Mouse (Mus musculus): ENCODE data around the gene Proser2. TPM values are rescaled to one million over a fixed set of nuclear protein-coding genes. Genes with fewer than 3 reads are reported as not detected.

Gene Proser2
- polyA plus RNA-seq, 1 experiment, result 104 TPM

DNA sequence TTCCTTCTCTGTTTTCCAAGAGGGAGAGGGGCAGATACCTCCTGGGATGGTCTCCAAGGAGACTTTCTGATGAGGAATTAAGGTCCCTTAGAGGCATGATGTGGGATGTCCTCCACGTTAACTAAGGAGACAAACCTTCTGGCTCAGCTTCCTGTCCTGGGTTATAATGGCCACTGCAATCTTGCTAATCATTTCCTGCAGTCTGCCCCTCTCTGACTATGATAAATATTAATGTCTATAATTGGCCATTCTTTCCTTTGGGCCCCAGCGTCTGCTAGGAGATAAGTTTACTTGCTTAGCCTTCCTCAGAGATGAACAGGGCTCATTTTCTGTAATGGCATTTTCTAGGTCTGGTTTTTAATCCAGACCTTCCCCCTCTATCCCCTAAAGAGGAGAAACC is 29.7 kb upstream of the Proser2 start:
- peaks cover 87% of the 10 kb centered on the region for H3K4me1 ChIP-seq
- H3K36me3 ChIP-seq (replicated peaks; ENCODE audit: low read length), result no peaks in the 10 kb centered on the region
- H3K9me3 ChIP-seq, result no peaks in the 10 kb centered on the region
- no peaks in the 10 kb centered on the region for H3K27me3 ChIP-seq (replicated peaks)
- peak overlapping the region; percentile 70 for H3K4me3 ChIP-seq (replicated peaks)
- peak; percentile 64; the same call in 1 of the 3 replicates for TF ChIP-seq GATA1 (IDR thresholded peaks at IDR 0.05; ENCODE audit: borderline replicate concordance, low read length)
- no peak for TF ChIP-seq FLI1 (IDR thresholded peaks at IDR 0.05; ENCODE audit: low read length)

DNA sequence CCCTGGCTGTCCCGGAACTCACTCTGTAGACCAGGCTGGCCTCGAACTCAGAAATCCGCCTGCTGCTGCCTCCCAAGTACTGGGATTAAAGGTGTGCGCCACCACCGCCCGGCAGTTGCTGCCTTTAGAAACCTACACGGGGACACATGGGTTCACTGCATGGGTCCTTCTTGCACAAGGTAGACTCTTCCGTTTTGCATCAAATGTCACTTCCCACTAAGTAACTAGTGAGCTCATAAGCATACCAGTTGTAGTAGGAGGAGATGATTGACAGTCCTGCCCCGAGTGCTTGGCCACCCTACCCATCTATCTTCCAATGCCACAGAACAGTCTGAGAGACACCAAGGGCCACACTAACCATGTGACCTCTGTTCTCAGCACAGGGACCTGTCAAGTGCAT is 29.2 kb upstream of the Proser2 start:
- Histone ChIP-seq H3K4me1 (peaks cover 84% of the 10 kb centered on the region), H3K36me3 (replicated peaks; ENCODE audit: low read length) (no peaks in the 10 kb centered on the region), H3K27me3 (replicated peaks) (no peaks in the 10 kb centered on the region), H3K4me3 (replicated peaks) (peak overlapping the region; percentile 70), H3K9me3 (no peaks in the 10 kb centered on the region)
- no peak for TF ChIP-seq GATA1 (IDR thresholded peaks at IDR 0.05; ENCODE audit: borderline replicate concordance, low read length)
- no peak for TF ChIP-seq FLI1 (IDR thresholded peaks at IDR 0.05; ENCODE audit: low read length)

DNA sequence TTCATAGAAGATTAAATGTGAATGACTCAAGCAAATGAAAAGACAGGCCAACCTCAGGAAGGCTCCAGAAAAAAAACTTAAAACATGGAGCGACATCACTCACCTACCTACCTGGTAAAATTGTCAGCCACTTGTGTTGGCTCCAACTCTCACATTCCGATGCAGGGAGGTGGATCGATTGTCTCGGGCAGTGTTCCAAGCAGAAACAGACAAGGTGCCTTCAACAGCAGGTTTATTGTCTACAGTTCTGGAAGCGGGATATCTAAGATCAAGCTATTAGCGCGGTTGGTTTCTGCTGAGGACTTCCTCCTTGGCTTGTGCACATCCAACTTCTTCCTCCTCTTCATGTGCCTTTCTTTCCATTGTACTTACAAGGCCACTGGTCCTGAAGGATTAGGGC is 27.6 kb upstream of the Proser2 start:
- TF ChIP-seq FLI1 (IDR thresholded peaks at IDR 0.05; ENCODE audit: low read length) (no peak), GATA1 (IDR thresholded peaks at IDR 0.05; ENCODE audit: borderline replicate concordance, low read length) (no peak)
- Histone ChIP-seq H3K4me1 (peaks cover 76% of the 10 kb centered on the region), H3K4me3 (replicated peaks) (no peak overlapping the region), H3K36me3 (replicated peaks; ENCODE audit: low read length) (peaks cover 4% of the 10 kb centered on the region), H3K9me3 (no peaks in the 10 kb centered on the region), H3K27me3 (replicated peaks) (no peaks in the 10 kb centered on the region)

DNA sequence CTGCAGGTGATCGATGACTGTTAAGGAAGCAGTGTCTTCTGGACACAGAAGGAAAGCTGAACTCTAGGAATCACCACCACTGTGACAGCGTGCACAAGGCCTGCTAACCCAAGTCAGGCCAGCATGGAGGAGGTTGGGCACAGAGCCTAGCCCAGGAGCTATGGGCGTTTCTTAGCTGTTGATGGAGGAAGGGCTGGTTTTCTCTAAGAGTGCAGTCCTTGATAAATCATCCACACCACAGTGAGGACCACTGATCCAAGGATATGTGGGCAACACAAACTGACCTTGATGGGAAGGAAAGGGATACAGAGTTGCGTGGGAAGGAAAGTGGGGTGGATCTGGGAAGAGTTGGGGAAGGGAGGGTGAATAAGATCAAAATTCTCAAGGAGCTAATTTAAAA is 27.2 kb upstream of the Proser2 start:
- no peak overlapping the region for H3K4me3 ChIP-seq (replicated peaks)
- TF ChIP-seq GATA1 (IDR thresholded peaks at IDR 0.05; ENCODE audit: borderline replicate concordance, low read length) (no peak), FLI1 (IDR thresholded peaks at IDR 0.05; ENCODE audit: low read length) (no peak)

DNA sequence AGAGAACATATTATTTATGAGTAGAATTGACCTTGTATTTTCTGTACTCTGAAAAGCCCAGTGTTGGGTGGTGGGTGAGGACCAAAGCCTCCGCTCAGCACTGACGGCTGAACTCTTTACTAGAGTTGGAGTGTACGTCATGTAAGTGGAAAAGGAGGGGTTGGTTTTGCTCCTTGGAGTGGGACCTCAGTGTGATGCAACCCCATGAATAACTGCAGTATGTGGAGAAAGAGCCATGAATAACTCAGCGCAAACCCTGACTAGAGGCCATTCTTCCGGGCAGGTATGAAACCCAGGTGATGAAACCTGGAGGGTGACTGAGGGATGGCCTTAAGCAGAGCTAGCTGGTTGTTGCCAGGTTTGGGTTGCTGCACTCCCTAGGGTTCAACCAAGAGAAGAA is 19.8 kb upstream of the Proser2 start:
- Histone ChIP-seq H3K4me1 (peaks cover 49% of the 10 kb centered on the region), H3K9me3 (no peaks in the 10 kb centered on the region), H3K4me3 (replicated peaks) (no peak overlapping the region), H3K36me3 (replicated peaks; ENCODE audit: low read length) (peaks cover 4% of the 10 kb centered on the region), H3K27me3 (replicated peaks) (peaks cover 1% of the 10 kb centered on the region)
- TF ChIP-seq GATA1 (IDR thresholded peaks at IDR 0.05; ENCODE audit: borderline replicate concordance, low read length) (no peak), FLI1 (IDR thresholded peaks at IDR 0.05; ENCODE audit: low read length) (no peak)

More for the DNA sequence above, 27.2 kb upstream of the Proser2 start:
- Histone ChIP-seq H3K36me3 (replicated peaks; ENCODE audit: low read length) (peaks cover 4% of the 10 kb centered on the region), H3K9me3 (no peaks in the 10 kb centered on the region), H3K27me3 (replicated peaks) (no peaks in the 10 kb centered on the region), H3K4me1 (peaks cover 72% of the 10 kb centered on the region)

DNA sequence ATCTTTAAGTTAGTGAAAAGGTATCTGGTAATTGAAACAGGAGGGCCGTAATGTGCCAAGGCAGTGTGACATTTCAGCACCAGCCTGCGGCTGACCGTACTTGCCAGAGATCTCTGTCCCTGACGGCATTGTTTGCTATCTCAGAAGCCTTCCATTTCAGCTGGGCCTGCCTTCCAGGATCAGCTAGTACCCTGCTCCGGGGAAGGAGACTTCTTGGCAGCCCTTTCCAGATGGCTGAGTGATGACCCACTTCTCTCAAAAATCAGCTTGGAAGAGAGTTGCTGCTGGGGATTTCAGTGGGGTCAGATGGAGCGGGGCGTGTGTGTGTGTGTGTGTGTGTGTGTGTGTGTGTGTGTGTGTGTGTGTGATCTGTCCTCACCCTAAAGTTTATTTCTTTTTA is 16.9 kb upstream of the Proser2 start:
- H3K9me3 ChIP-seq, result peaks cover 3% of the 10 kb centered on the region
- TF ChIP-seq GATA1 (IDR thresholded peaks at IDR 0.05; ENCODE audit: borderline replicate concordance, low read length) (no peak), FLI1 (IDR thresholded peaks at IDR 0.05; ENCODE audit: low read length) (no peak)
- H3K4me3 ChIP-seq (replicated peaks), result no peak overlapping the region
- H3K27me3 ChIP-seq (replicated peaks), result peaks cover 4% of the 10 kb centered on the region
- H3K4me1 ChIP-seq, result peaks cover 52% of the 10 kb centered on the region
- no peaks in the 10 kb centered on the region for H3K36me3 ChIP-seq (replicated peaks; ENCODE audit: low read length)

DNA sequence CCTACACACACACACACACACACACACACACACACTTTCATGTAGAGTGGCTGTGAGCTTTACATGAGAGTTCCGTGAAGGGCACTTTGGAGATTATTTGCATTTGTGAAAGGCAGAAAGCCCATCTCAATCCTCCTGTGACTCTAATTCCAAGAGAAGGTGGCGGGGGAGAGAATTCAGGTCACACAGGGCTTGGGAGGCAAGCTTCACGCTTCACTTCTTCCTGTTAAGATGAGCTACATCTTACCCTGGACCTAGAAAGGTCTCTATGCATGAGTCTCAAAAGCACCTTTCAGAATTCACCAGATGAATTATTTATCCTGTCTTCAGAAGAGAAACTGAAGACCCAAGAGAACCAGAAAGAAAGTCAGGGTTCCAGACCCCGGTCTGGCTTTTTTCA is 16.2 kb upstream of the Proser2 start:
- peaks cover 4% of the 10 kb centered on the region for H3K27me3 ChIP-seq (replicated peaks)
- H3K4me1 ChIP-seq, result peaks cover 51% of the 10 kb centered on the region
- no peaks in the 10 kb centered on the region for H3K36me3 ChIP-seq (replicated peaks; ENCODE audit: low read length)
- TF ChIP-seq FLI1 (IDR thresholded peaks at IDR 0.05; ENCODE audit: low read length) (no peak), GATA1 (IDR thresholded peaks at IDR 0.05; ENCODE audit: borderline replicate concordance, low read length) (no peak)
- no peak overlapping the region for H3K4me3 ChIP-seq (replicated peaks)
- peaks cover 3% of the 10 kb centered on the region for H3K9me3 ChIP-seq

DNA sequence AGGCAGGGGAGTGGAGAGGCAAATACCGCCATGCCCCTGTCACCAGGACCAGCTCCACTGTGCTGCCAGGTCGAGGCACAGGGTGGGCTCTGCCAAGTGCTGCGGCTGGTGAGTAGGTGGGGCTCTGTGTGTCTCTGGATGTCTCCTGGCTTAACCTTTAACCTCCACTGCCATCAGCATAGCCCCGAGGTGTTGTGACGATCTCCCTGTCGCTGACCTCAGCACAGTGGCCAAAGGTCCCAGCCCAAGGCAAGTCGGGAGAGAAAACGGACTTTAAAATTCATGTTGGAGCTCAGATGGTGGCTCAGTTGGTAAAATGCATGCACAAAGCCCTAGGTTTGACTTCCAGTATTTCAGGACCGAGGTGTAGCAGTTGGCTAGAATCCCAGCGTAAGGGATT is 15.6 kb upstream of the Proser2 start:
- Histone ChIP-seq H3K27me3 (replicated peaks) (peaks cover 4% of the 10 kb centered on the region), H3K9me3 (peaks cover 3% of the 10 kb centered on the region), H3K36me3 (replicated peaks; ENCODE audit: low read length) (no peaks in the 10 kb centered on the region), H3K4me3 (replicated peaks) (no peak overlapping the region), H3K4me1 (peaks cover 50% of the 10 kb centered on the region)
- TF ChIP-seq GATA1 (IDR thresholded peaks at IDR 0.05; ENCODE audit: borderline replicate concordance, low read length), result no peak
- TF ChIP-seq FLI1 (IDR thresholded peaks at IDR 0.05; ENCODE audit: low read length), result no peak

DNA sequence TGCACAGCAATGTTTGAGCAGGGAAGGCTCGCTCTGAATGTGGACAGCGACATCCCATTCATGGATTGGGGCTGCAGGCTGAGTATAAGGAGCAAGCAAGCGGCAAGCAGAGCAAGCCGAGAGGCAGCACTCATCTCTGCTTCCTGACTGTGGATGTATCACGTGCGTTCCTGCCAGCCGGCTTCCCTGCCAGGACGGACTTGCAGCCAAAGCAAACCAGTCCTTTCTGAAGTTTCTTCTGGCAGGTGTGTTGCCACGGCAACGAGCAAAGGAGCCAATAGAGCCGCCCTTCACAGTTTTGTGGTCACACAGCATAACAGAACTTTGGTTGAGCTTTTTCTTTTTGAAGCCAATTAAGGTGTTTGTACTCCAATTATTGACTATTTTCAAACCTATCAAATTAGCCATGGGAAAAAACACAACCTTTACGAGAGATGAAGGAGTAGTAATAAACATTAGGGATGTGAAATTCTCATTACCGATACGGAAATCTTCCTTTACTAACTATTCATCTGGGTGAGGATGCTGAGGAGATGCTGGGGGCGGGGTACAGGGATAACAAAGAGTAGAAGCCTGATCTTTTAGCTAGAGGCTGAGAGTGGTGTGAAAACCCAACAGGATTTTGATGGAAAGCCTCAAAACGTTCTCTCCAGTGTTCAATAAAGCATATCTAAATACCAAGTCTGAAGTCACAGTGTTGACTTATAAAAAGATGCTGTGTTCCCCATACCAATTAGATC is 13.1 kb upstream of the Proser2 start:
- H3K27me3 ChIP-seq (replicated peaks), result peaks cover 4% of the 10 kb centered on the region
- peaks cover 51% of the 10 kb centered on the region for H3K4me1 ChIP-seq
- TF ChIP-seq FLI1 (IDR thresholded peaks at IDR 0.05; ENCODE audit: low read length) (no peak), GATA1 (IDR thresholded peaks at IDR 0.05; ENCODE audit: borderline replicate concordance, low read length) (no peak)

DNA sequence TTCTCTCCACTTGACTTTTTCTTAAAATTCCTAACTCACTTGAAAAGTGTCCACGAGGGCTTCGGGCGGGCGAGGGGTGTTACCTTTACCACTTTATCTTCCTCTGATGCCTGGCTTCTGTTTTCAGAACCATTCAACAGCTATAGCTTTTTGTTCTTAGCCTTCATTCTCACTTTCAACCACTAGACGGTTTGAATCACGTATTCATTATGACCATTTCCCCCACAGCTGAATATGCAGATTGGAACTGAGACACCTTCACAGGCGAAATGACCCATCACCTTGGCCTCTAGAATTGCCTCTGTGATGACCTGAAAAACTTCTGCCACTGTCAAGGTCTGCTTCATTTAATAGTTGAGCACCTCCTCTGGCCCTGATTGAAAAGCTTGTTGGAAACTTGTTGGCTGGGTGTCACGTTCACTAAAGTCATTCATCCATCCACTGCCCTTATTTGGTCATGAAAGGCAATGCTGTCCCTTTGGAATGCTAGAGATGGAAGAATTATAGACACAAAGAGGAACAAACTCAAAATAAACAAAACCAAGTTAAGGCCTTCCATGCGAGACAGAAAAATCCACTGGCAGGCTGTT is 10.7 kb upstream of the Proser2 start:
- peaks cover 53% of the 10 kb centered on the region for H3K4me1 ChIP-seq
- H3K36me3 ChIP-seq (replicated peaks; ENCODE audit: low read length), result no peaks in the 10 kb centered on the region
- peaks cover 4% of the 10 kb centered on the region for H3K27me3 ChIP-seq (replicated peaks)
- H3K9me3 ChIP-seq, result peaks cover 3% of the 10 kb centered on the region
- no peak for TF ChIP-seq GATA1 (IDR thresholded peaks at IDR 0.05; ENCODE audit: borderline replicate concordance, low read length)
- TF ChIP-seq FLI1 (IDR thresholded peaks at IDR 0.05; ENCODE audit: low read length), result no peak
- no peak overlapping the region for H3K4me3 ChIP-seq (replicated peaks)

More for the DNA sequence above, 13.1 kb upstream of the Proser2 start:
- H3K4me3 ChIP-seq (replicated peaks), result no peak overlapping the region
- H3K36me3 ChIP-seq (replicated peaks; ENCODE audit: low read length), result no peaks in the 10 kb centered on the region
- H3K9me3 ChIP-seq, result peaks cover 3% of the 10 kb centered on the region

Measured in megakaryocyte, embryonic 14.5 days (primary cell).